Mouse (Mus musculus): Measurements from ENCODE around the gene Rab34. TPM values are rescaled to one million over a fixed set of nuclear protein-coding genes. Genes with fewer than 3 reads are reported as not detected.

Gene Rab34
- total and polyA plus RNA-seq, 2 experiments from 2014 or later = 37.1 to 55.1 TPM

- DNase-seq (ENCODE audit: low spot score) (no peak), ATAC-seq (ENCODE audit: insufficient read depth, low read depth) (no peak)
- H3K27ac ChIP-seq (ENCODE audit: low read depth) = peak overlapping the region; percentile 90
- peak overlapping the region; percentile 63 for H3K4me3 ChIP-seq (ENCODE audit: low read depth, low read length)
- peak overlapping the region; percentile 96 for H3K4me2 ChIP-seq (ENCODE audit: low read depth, low read length)
- H3K9ac ChIP-seq (replicated peaks; ENCODE audit: low read depth, low read length) = peak overlapping the region; percentile 43
- H3K9me3 ChIP-seq (replicated peaks; ENCODE audit: control insufficient read depth, low read length) = no peaks in the 10 kb centered on the region
- H3K36me3 ChIP-seq (replicated peaks; ENCODE audit: control insufficient read depth, insufficient read depth, low read length) = peaks cover 16% of the 10 kb centered on the region
- H3K27me3 ChIP-seq (ENCODE audit: control insufficient read depth, insufficient read depth, low read length) = no peaks in the 10 kb centered on the region
- H3K4me1 ChIP-seq (ENCODE audit: control insufficient read depth, insufficient read depth) = peaks cover 8% of the 10 kb centered on the region; the same call in 1 of the 2 replicates
- under 1% methylated on average over 9 of the region's 10 CpGs for WGBS
- TF ChIP-seq EP300 (IDR thresholded peaks at IDR 0.05; ENCODE audit: low read depth) (no peak), CTCF (IDR thresholded peaks at IDR 0.05; ENCODE audit: low read depth) (no peak)
Measured at GRCm38 (mm10) chr11:78175771-78176401, 12.3 kb upstream of the Rab34 start.

GRCm38 (mm10) chr11:78176402-78176862 is 11.8 kb upstream of the Rab34 start, which contains the start of the genes Nek8 and Tlcd1:
TSS of gene Nek8 (minus strand) at chr11:78176675.
TSS of gene Tlcd1 (plus strand) at chr11:78176711.
- Histone ChIP-seq H3K9ac (replicated peaks; ENCODE audit: low read depth, low read length) (peak within 1 kb of the TSS; percentile 43), H3K27ac (ENCODE audit: low read depth) (peak within 1 kb of the TSS; percentile 90), H3K4me3 (ENCODE audit: low read depth, low read length) (peak within 1 kb of the TSS; percentile 63), H3K4me2 (ENCODE audit: low read depth, low read length) (peak within 1 kb of the TSS; percentile 96), H3K36me3 (replicated peaks; ENCODE audit: control insufficient read depth, insufficient read depth, low read length) (peaks cover 21% of the 10 kb centered on the region), H3K9me3 (replicated peaks; ENCODE audit: control insufficient read depth, low read length) (no peaks in the 10 kb centered on the region), H3K27me3 (ENCODE audit: control insufficient read depth, insufficient read depth, low read length) (no peaks in the 10 kb centered on the region), H3K4me1 (ENCODE audit: control insufficient read depth, insufficient read depth) (peaks cover 8% of the 10 kb centered on the region; the same call in 1 of the 2 replicates)
- under 1% methylated on average over 32 of the region's 32 CpGs for WGBS
- TF ChIP-seq EP300 (IDR thresholded peaks at IDR 0.05; ENCODE audit: low read depth) (no peak), CTCF (IDR thresholded peaks at IDR 0.05; ENCODE audit: low read depth) (no peak)
- peak; percentile 87 for DNase-seq (ENCODE audit: low spot score)
- peak; percentile 66 for ATAC-seq (ENCODE audit: insufficient read depth, low read depth)

- peak overlapping the region; percentile 90 for H3K27ac ChIP-seq (ENCODE audit: low read depth)
- peaks cover 26% of the 10 kb centered on the region for H3K36me3 ChIP-seq (replicated peaks; ENCODE audit: control insufficient read depth, insufficient read depth, low read length)
- DNase-seq (ENCODE audit: low spot score) (no peak), ATAC-seq (ENCODE audit: insufficient read depth, low read depth) (no peak)
- TF ChIP-seq CTCF (IDR thresholded peaks at IDR 0.05; ENCODE audit: low read depth) (no peak), EP300 (IDR thresholded peaks at IDR 0.05; ENCODE audit: low read depth) (no peak)
- H3K9me3 ChIP-seq (replicated peaks; ENCODE audit: control insufficient read depth, low read length) = no peaks in the 10 kb centered on the region
- no peaks in the 10 kb centered on the region for H3K27me3 ChIP-seq (ENCODE audit: control insufficient read depth, insufficient read depth, low read length)
- peak overlapping the region; percentile 96 for H3K4me2 ChIP-seq (ENCODE audit: low read depth, low read length)
- peaks cover 10% of the 10 kb centered on the region for H3K4me1 ChIP-seq (ENCODE audit: control insufficient read depth, insufficient read depth)
- WGBS = under 1% methylated on average over 23 of the region's 23 CpGs
- H3K9ac ChIP-seq (replicated peaks; ENCODE audit: low read depth, low read length) = peak overlapping the region; percentile 43
- peak overlapping the region; percentile 63 for H3K4me3 ChIP-seq (ENCODE audit: low read depth, low read length)
Measured at GRCm38 (mm10) chr11:78176905-78177331, 11.3 kb upstream of the Rab34 start.

GRCm38 (mm10) chr11:78177437-78177836 is 10.8 kb upstream of the Rab34 start:
- under 1% methylated on average over 10 of the region's 10 CpGs for WGBS
- no peak; the same call in 1 of the 2 replicates for ATAC-seq (ENCODE audit: insufficient read depth, low read depth)

GRCm38 (mm10) chr11:78177903-78178858 is 10.0 kb upstream of the Rab34 start:
- peaks cover 29% of the 10 kb centered on the region for H3K36me3 ChIP-seq (replicated peaks; ENCODE audit: control insufficient read depth, insufficient read depth, low read length)
- under 1% methylated on average over 72 of the region's 84 CpGs for WGBS
- H3K9ac ChIP-seq (replicated peaks; ENCODE audit: low read depth, low read length) = peak overlapping the region; percentile 43
- H3K4me2 ChIP-seq (ENCODE audit: low read depth, low read length) = peak overlapping the region; percentile 96
- H3K4me3 ChIP-seq (ENCODE audit: low read depth, low read length) = peak overlapping the region; percentile 63
- H3K27ac ChIP-seq (ENCODE audit: low read depth) = peak overlapping the region; percentile 90
- no peaks in the 10 kb centered on the region for H3K27me3 ChIP-seq (ENCODE audit: control insufficient read depth, insufficient read depth, low read length)
- TF ChIP-seq EP300 (IDR thresholded peaks at IDR 0.05; ENCODE audit: low read depth) = no peak
- peak; percentile 97 for TF ChIP-seq CTCF (IDR thresholded peaks at IDR 0.05; ENCODE audit: low read depth)
- DNase-seq (ENCODE audit: low spot score) (peak; percentile 94), ATAC-seq (ENCODE audit: insufficient read depth, low read depth) (peak; percentile 86)
- H3K4me1 ChIP-seq (ENCODE audit: control insufficient read depth, insufficient read depth) = peaks cover 13% of the 10 kb centered on the region
- H3K9me3 ChIP-seq (replicated peaks; ENCODE audit: control insufficient read depth, low read length) = no peaks in the 10 kb centered on the region

More at GRCm38 (mm10) chr11:78177437-78177836, 10.8 kb upstream of the Rab34 start:
- Histone ChIP-seq H3K27me3 (ENCODE audit: control insufficient read depth, insufficient read depth, low read length) (no peaks in the 10 kb centered on the region), H3K4me1 (ENCODE audit: control insufficient read depth, insufficient read depth) (peaks cover 13% of the 10 kb centered on the region), H3K9me3 (replicated peaks; ENCODE audit: control insufficient read depth, low read length) (no peaks in the 10 kb centered on the region), H3K27ac (ENCODE audit: low read depth) (peak overlapping the region; percentile 90), H3K4me2 (ENCODE audit: low read depth, low read length) (peak overlapping the region; percentile 96), H3K36me3 (replicated peaks; ENCODE audit: control insufficient read depth, insufficient read depth, low read length) (peaks cover 29% of the 10 kb centered on the region), H3K4me3 (ENCODE audit: low read depth, low read length) (peak overlapping the region; percentile 63), H3K9ac (replicated peaks; ENCODE audit: low read depth, low read length) (peak overlapping the region; percentile 43)
- DNase-seq (ENCODE audit: low spot score) = no peak
- TF ChIP-seq EP300 (IDR thresholded peaks at IDR 0.05; ENCODE audit: low read depth) (no peak), CTCF (IDR thresholded peaks at IDR 0.05; ENCODE audit: low read depth) (no peak)

All from heart, postnatal 0 days (tissue).